Mouse (Mus musculus) effector memory CD4-positive, alpha-beta T cell, adult 5 months (primary cell): ENCODE results near the gene Tmem91. TPM values are rescaled to one million over a fixed set of nuclear protein-coding genes. Genes with fewer than 3 reads are reported as not detected.

ENCODE experiments used
- polyA plus RNA-seq: library from polyadenylated mRNA; unstranded; fragments of 100-300 nt; shearing (Covaris generic); gene quantifications from one replicate; pipeline ENCODE4 v1.2.1, GENCODE M21; 2017

The Tmem91 gene
- 0.84 TPM for polyA plus RNA-seq

DNA sequence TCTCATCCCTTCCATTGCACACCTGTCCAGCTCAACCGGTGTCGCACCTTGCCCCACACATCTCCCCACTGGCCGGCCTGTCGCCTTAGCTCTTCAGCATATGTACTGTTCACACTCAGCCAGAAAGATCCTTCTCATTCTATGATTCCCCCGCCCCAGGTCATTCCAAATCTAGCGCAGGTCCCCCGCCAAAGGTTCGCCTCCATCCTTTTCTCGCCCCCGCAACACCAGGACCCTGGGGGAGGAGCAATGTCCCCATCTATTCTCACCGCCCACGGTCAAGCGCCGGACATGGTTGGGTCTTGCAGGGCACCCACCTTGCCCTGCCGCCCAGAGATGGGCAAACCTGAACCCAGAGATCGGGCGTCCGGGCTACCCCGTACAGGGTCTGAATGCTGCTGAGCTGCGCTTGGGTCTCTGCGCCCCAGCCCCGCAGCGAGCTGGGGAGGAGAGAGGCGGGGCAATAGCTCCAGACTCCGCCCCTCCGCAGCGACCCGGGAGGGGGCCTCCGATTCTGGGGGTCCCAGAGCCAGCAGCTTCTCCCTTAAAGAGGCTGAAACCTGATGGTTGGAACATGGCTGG, at the start of gene Tmem91:
Gene Tmem91, minus strand, starts transcription at position 448 of the 582 bp plus-strand sequence.

DNA sequence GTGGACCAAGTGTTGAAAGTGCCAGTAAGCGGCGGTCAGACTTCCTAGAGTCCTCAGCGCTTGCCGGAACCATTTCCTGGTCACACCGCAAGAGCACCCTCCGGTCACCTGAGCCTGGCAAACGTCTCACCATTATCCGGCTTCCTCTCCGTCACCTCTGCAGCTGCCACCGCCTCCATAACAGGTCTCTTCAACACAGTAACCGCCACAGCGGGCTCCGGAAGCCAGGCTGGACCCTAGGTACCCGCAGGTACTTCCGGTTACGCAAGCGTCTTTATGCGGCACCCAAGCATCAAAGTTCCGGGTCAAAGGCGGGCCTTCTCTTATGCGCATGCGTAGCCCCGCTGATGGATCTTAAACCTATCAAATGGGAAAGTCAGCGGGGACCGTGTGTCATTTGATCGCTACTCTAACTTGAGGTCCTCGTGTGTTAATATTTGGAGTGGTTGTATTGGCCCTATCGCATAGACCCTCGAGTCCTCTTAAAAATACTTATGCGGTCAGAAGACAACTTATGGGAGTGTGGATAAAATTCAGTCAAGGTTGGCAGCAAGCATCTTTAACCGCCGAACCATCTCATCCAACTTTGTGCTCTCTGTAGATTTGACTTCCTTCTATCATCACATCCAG, 43.9 kb upstream of the Tmem91 start, which contains the start of gene Ccdc97:
Gene Ccdc97, minus strand, starts transcription at position 301 of the 630 bp plus-strand sequence.

DNA sequence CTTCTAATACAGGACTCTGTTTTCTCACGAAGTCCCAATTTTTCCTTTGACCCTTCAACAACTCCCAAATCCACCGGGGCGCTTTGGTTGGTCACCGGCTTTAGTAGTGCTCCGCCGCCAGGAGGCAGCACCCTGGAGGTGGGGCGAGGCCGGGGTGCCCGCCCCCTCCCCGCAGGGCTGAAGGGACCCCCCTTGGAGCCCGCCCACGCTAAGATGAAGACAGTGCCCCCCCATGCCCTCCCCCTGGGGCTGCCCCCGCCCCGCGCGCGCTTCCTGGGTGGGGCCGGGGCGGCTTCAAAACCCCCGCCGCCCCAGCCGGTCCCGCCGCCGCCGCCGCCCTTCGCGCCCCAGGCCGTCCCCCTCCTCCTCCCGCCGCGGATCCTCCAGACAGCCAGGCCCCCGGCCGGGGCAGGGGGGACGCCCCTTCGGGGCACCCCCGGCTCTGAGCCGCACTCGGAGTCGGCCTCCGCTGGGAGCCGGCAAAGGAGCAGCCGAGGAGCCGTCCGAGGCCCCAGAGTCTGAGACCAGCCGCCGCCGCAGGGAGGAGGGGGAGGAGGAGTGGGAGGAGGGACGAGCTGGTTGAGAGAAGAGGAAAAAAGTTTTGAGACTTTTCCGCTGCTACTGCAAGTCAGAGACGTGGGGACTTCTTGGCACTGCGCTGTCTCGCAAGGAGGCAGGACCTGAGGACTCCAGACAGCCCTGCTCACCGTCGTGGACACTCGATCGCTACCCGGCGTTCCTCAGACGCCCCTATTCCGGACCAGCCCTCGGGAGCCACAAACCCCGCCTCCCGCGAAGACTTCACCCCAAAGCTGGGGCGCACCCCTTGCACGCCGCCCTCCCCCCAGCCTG, 11.9 kb upstream of the Tmem91 start, which contains the start of gene Tgfb1:
Gene Tgfb1, plus strand, starts transcription at position 323 of the 852 bp plus-strand sequence.

DNA sequence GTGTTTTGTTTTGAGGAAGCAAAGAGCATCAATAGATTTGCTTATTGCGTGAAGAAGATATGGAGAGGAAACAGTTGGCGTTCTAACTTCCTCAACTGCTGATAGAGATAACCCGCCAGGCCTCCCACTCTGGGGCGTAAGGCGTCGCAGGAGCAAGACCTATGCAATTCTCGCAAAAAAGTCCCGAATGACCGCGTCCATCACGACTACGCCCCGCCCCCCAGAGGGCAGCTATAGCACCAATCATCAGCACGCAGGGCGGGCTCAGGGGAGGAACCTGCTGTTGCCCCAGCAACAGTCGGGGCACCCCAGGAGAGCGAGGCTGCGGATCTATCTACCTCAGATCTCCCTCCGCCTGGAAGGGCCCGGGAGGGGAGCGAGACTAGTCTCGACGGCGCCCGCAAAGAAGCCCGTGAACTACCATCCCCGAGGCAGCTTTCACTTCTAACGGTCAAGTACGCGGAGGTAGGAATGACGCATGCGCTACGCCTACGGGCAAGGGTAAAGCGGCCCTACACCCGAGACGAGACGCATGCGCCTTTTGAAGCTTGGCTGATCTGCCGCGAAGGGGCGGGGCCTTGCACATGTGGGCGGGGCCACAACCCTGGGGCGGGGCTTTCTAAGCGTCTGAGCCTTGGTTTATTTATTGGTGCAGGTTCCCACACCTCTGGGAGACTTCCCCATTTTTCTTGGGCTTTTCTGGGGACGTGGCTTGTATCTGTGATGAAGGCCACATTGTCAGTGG, 5.7 kb upstream of the Tmem91 start, which contains the start of gene B9d2:
Gene B9d2, plus strand, starts transcription at position 267 of the 745 bp plus-strand sequence.

DNA sequence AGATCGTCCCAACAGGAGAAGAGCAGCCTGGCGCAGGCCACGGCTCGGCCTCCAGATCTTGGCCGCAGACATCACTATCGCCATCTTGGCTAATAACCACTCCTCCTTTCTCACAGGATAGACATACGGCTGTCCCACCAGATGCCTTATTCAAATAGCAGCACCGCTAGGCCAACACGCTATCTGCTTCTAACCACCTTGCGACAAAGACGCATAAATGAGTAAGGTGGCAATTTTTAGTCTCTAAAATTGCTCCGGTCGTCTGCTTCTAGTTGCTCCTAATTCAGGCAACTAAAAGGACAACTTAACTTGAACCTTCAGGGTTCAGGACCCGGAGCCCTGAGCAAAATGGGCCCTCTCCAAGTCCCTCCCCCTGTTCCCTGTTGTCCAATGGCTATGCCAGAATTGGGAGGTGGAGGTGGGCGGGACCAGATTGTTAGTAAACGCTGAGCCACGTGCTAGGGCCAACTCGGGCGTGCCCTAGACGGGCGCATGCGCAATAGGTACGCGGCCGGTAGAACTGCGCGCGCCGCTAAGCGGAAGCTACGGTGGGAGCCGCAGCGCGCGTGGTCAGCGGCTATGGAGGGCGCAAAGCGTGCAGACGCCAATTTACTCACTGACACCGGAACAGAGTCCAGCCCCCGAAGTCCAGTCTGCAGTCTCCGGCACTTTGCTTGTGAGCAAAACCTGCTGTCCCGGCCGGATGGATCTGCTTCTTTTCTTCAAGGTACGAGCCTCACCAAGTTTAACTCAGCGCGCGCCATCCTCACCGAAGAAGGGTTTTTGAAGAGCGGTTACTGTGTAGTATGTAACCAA, 16.1 kb downstream of the Tmem91 start, which contains the start of the genes Bckdha and Exosc5:
Gene Bckdha, minus strand, starts transcription at position 325 of the 816 bp plus-strand sequence.
Gene Exosc5, plus strand, starts transcription at position 508 of the 816 bp plus-strand sequence.

DNA sequence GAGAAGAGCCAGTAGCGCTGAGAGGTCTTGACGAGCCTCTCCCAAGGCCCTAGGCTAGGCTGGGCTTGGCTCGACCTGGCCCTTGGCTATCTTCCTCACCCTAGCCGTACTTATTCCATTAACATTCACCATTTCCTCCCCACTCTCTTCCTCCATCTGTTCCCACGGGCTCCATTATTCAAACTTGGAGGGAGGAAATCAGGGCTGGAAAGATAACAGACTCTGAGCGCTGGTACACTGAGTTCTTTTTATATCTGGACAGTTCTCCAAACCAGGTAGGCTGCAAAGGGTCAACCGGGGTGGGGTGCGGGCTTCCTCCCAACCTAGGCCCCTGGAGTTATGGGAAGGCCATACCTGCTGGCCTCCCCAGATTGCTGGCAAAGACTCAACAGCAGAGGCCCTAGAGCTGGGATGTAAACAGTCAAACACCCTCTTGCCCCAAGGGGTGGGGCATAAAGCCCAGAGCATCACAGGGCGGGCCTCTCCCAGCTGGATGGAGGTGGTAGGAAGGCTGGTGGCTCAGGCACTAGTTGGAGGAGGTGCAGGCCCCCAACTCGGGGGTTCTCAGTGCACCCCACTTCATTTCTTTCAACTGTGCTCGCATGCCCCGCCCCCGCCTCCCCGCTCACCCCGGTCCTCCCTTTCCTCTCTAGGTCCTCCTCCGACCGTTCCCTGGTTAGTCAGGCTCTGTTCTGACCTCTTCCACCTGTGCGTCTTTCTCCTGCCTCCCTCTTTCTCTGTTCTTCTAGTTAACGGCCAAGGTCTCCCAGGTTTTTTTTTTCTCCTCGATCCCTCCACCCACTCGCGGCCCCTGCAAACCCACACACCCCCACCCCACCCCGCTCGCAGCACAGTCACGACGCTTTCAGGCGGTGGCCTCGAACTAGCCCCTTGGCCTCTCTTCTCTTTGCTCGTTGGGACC, 48.2 kb downstream of the Tmem91 start, which contains the start of gene B3gnt8:
Gene B3gnt8, plus strand, starts transcription at position 146 of the 922 bp plus-strand sequence.

Other genes with a start within 250 kb of the Tmem91 start
- 0.11 TPM for gene Ceacam1, start 197.6 kb downstream of the Tmem91 start, polyA plus RNA-seq
- not detected for gene Ceacam2, start 135.3 kb downstream of the Tmem91 start, polyA plus RNA-seq
- gene Erich4, start 59.3 kb downstream of the Tmem91 start, polyA plus RNA-seq: not detected
- 67.3 TPM for gene Dmac2, start 55.8 kb downstream of the Tmem91 start, polyA plus RNA-seq
- gene B3gnt8, start 48.5 kb downstream of the Tmem91 start, polyA plus RNA-seq: 0.20 TPM
- 36.8 TPM for gene Bckdha, start 16.2 kb downstream of the Tmem91 start, polyA plus RNA-seq
- gene Exosc5, start 16.0 kb downstream of the Tmem91 start, polyA plus RNA-seq: 52.9 TPM
- gene B9d2, start 5.6 kb upstream of the Tmem91 start, polyA plus RNA-seq: 55.6 TPM
- gene Tgfb1, start 11.8 kb upstream of the Tmem91 start, polyA plus RNA-seq: 181 TPM
- gene Ccdc97, start 43.9 kb upstream of the Tmem91 start, polyA plus RNA-seq: 52.7 TPM
- gene Hnrnpul1, start 79.6 kb upstream of the Tmem91 start, polyA plus RNA-seq: 97.6 TPM
- 3.6 TPM for gene Axl, start 113.5 kb upstream of the Tmem91 start, polyA plus RNA-seq
- 10.5 TPM for gene Cyp2s1, start 141.7 kb upstream of the Tmem91 start, polyA plus RNA-seq
- gene Cyp2b10, start 222.5 kb upstream of the Tmem91 start, polyA plus RNA-seq: not detected